Mouse (Mus musculus) heart, adult 8-10 months (tissue): Measurements from ENCODE around the gene Gm13696. TPM values are rescaled to one million over a fixed set of nuclear protein-coding genes. Genes with fewer than 3 reads are reported as not detected.

Source experiments
- total RNA-seq, 4 experiments: library from RNA; stranded (reverse); gene quantifications; 2 replicates each; pipeline ENCODE4 v1.2.4; 2022

Gm13696 gene
- total RNA-seq, 4 experiments from 2014 or later, result 0.75 to 1.0 (median 0.76) TPM

Other genes with a start within 250 kb of the Gm13696 start
- gene Itgav, start 248.7 kb upstream of the Gm13696 start, total RNA-seq, result 10 to 100 TPM; 33.9 to 39.6 (median 36.0) TPM
- gene Fam171b, start 160.5 kb upstream of the Gm13696 start, total RNA-seq, result under 1 TPM; 0.40 to 0.94 (median 0.55) TPM
- gene Zswim2, start 31.9 kb upstream of the Gm13696 start, total RNA-seq, result not detected
- 1 to 10 TPM in 1 of 4 experiments, under 1 TPM in 3; 0.75 to 1.0 (median 0.76) TPM for gene Gm13698, start 17.4 kb upstream of the Gm13696 start, total RNA-seq
- 1 to 10 TPM in 1 of 4 experiments, under 1 TPM in 3; 0.75 to 1.0 (median 0.76) TPM for gene Gm13693, start 11.6 kb upstream of the Gm13696 start, total RNA-seq
- gene Gm13695, start 5.8 kb upstream of the Gm13696 start, total RNA-seq, result under 1 TPM in 1 of 4 experiments, not detected in 3; 0.75 TPM
- gene Gm13694, start 5.8 kb downstream of the Gm13696 start, total RNA-seq, result 1 to 10 TPM in 1 of 4 experiments, under 1 TPM in 3; 0.75 to 1.0 (median 0.76) TPM
- 1 to 10 TPM in 1 of 4 experiments, under 1 TPM in 3; 0.75 to 1.0 (median 0.76) TPM for gene Gm13697, start 11.6 kb downstream of the Gm13696 start, total RNA-seq
- gene Gm13691, start 17.4 kb downstream of the Gm13696 start, total RNA-seq, result 1 to 10 TPM in 1 of 4 experiments, under 1 TPM in 3; 0.75 to 1.0 (median 0.76) TPM